Mouse (Mus musculus): Measurements from ENCODE around the gene Cyp4a12b.
"Not testable (repeated sequence)": the region's sequence is repeated elsewhere in the genome, so short reads cannot be mapped to it uniquely, and the experiment has no call there.

- not testable (repeated sequence) for TF ChIP-seq E2F4 (IDR thresholded peaks at IDR 0.05; ENCODE audit: insufficient replicate concordance, low read depth, low read length); POLR2A (IDR thresholded peaks at IDR 0.05; ENCODE audit: low read depth, low read length); UBTF (IDR thresholded peaks at IDR 0.05; ENCODE audit: low read depth, low read length); CTCF (conservative IDR thresholded peaks at IDR 0.05 in 1 of 2, IDR thresholded peaks at IDR 0.05 in 1 of 2; ENCODE audit: low read depth in 2 of 2, low read length in 2 of 2); ZKSCAN1 (IDR thresholded peaks at IDR 0.05; ENCODE audit: borderline replicate concordance, low read depth, low read length); ETS1 (conservative IDR thresholded peaks at IDR 0.05; ENCODE audit: low read depth, low read length); GABPA (IDR thresholded peaks at IDR 0.05; ENCODE audit: insufficient replicate concordance, low read depth, low read length)
These were observed 45.8 kb upstream of the Cyp4a12b start for GRCm38 (mm10) chr4:115365624-115366023.
